Mouse (Mus musculus) myocyte (in vitro differentiated cells): Measurements from ENCODE around the gene Pkp4. TPM values are rescaled to one million over a fixed set of nuclear protein-coding genes. Genes with fewer than 3 reads are reported as not detected.

Experiments
- H3K27me3 ChIP-seq: one replicate; pipeline ENCODE4 v1.6.1; 2011; ENCODE audit not compliant: control insufficient read depth, insufficient read depth, insufficient read length
- H3K36me3 ChIP-seq: one replicate; pipeline ENCODE4 v1.6.1; 2011; ENCODE audit not compliant: control insufficient read depth, insufficient read depth
- H3K4me2 ChIP-seq: one replicate; pipeline ENCODE4 v1.6.1; 2011; ENCODE audit warnings: low read depth, control low read depth
- H3K4me3 ChIP-seq: one replicate; pipeline ENCODE4 v1.5.1; 2011; ENCODE audit warnings: mild to moderate bottlenecking, control low read depth, moderate library complexity
- H3K79me2 ChIP-seq: one replicate; pipeline ENCODE4 v1.6.1; 2011; ENCODE audit not compliant: control insufficient read depth, insufficient read depth
- H3ac ChIP-seq: one replicate; pipeline ENCODE4 v1.6.1; 2011; ENCODE audit not compliant: control insufficient read depth, insufficient read length
- CEBPB ChIP-seq: IDR thresholded peaks from 2 replicates; pipeline ENCODE4 v1.6.1; 2011; ENCODE audit warnings: mild to moderate bottlenecking, moderate library complexity; ENCODE audit not compliant: poor library complexity, insufficient read depth, severe bottlenecking
- E2F4 ChIP-seq: IDR thresholded peaks from one replicate; pipeline ENCODE4 v1.6.1; 2011; ENCODE audit warnings: mild to moderate bottlenecking, control low read depth, moderate library complexity; ENCODE audit not compliant: insufficient read depth
- MAX ChIP-seq: IDR thresholded peaks from one replicate; pipeline ENCODE4 v1.6.1; 2011; ENCODE audit warnings: low read depth, mild to moderate bottlenecking, control low read depth
- MYOD1 ChIP-seq, 3 experiments: IDR thresholded peaks; one replicate each; pipeline ENCODE4 v1.6.1; 2011; ENCODE audit warnings: control low read depth in 2 of 3, low read depth in 2 of 3, mild to moderate bottlenecking in 2 of 3, moderate library complexity in 1 of 3; ENCODE audit not compliant: insufficient read length in 2 of 3, control insufficient read depth in 1 of 3
- MYOG ChIP-seq, 3 experiments: IDR thresholded peaks; one replicate each; pipeline ENCODE4 v1.6.1; 2011; ENCODE audit warnings: control low read depth in 2 of 3, low read depth in 2 of 3, mild to moderate bottlenecking in 2 of 3; ENCODE audit not compliant: insufficient read length in 2 of 3, control insufficient read depth in 1 of 3, insufficient read depth in 1 of 3
- POLR2A ChIP-seq: IDR thresholded peaks from one replicate; pipeline ENCODE4 v1.6.1; 2011; ENCODE audit warnings: low read depth, mild to moderate bottlenecking, control low read depth, moderate library complexity; ENCODE audit not compliant: insufficient read length
- POLR2AphosphoS2 ChIP-seq: IDR thresholded peaks from one replicate; pipeline ENCODE4 v1.6.1; 2011; ENCODE audit warnings: low read depth, control low read depth; ENCODE audit not compliant: insufficient read length
- REST ChIP-seq: IDR thresholded peaks from one replicate; pipeline ENCODE4 v1.6.1; 2011; ENCODE audit warnings: mild to moderate bottlenecking, control low read depth, moderate library complexity; ENCODE audit not compliant: insufficient read depth, insufficient read length
- SRF ChIP-seq: IDR thresholded peaks from one replicate; pipeline ENCODE4 v1.6.1; 2011; ENCODE audit warnings: low read depth; ENCODE audit not compliant: control insufficient read depth, insufficient read length
- TCF12 ChIP-seq: IDR thresholded peaks from one replicate; pipeline ENCODE4 v1.6.1; 2011; ENCODE audit warnings: mild to moderate bottlenecking, control low read depth; ENCODE audit not compliant: poor library complexity, insufficient read depth, severe bottlenecking
- TCF3 ChIP-seq: IDR thresholded peaks from one replicate; pipeline ENCODE4 v1.6.1; 2011; ENCODE audit warnings: low read depth, control low read depth; ENCODE audit not compliant: insufficient read length
- USF1 ChIP-seq: IDR thresholded peaks from one replicate; pipeline ENCODE4 v1.6.1; 2011; ENCODE audit warnings: low read depth, mild to moderate bottlenecking, control low read depth, moderate library complexity
- polyA plus RNA-seq: library from polyadenylated mRNA; unstranded; fragments of >200 nt; fragmentation: generic; extraction: Trizol; gene quantifications from one replicate; pipeline ENCODE4 v1.2.1, GENCODE M21; 2012; ENCODE audit warnings: missing spikeins

Pkp4 gene
- polyA plus RNA-seq, 1 experiment, result 25.3 TPM

DNA sequence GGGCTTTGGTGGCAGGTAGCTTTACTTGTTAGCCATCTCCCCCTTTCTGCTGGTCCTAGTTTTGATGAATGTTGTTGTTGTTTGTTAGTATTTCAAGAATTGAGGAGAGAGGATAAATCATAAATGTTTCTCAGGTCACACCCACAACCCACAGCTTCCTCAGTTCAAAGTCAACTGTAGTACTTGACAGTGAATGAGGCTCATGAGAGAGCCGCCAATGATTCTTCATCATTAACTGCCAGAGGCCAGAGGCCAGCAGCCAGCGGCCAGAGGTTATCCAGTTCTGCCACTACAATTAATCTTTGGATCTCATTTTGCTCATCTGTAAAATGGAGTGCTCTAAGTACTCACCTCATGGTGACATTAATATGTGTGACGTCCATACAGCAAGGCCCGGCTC lies 6.3 kb downstream of the Pkp4 start:
- Histone ChIP-seq H3K79me2 (peaks cover 93% of the 10 kb centered on the region), H3K4me2 (no peak overlapping the region), H3K4me3 (no peak overlapping the region), H3K27me3 (no peaks in the 10 kb centered on the region), H3ac (no peak overlapping the region), H3K36me3 (no peaks in the 10 kb centered on the region)
- TF ChIP-seq E2F4 (no peak), POLR2AphosphoS2 (no peak), MYOG (IDR thresholded peaks at IDR 0.05; ENCODE audit: control insufficient read depth in 1 of 3, insufficient read depth in 1 of 3, insufficient read length in 2 of 3, low read depth in 2 of 3) (no peak), USF1 (no peak), POLR2A (no peak), MYOD1 (IDR thresholded peaks at IDR 0.05; ENCODE audit: control insufficient read depth in 1 of 3, insufficient read length in 2 of 3, low read depth in 2 of 3) (no peak), REST (no peak), SRF (no peak), CEBPB (no peak), MAX (no peak), TCF12 (no peak), TCF3 (no peak)

GRCm38 (mm10) chr2:59167830-59168229 lies 7.2 kb downstream of the Pkp4 start:
- Histone ChIP-seq H3K27me3 (no peaks in the 10 kb centered on the region), H3K36me3 (no peaks in the 10 kb centered on the region), H3K4me3 (no peak overlapping the region), H3ac (no peak overlapping the region), H3K79me2 (peaks cover 92% of the 10 kb centered on the region), H3K4me2 (no peak overlapping the region)
- TF ChIP-seq POLR2A, result no peak
- TF ChIP-seq CEBPB, result no peak
- TF ChIP-seq MYOG (IDR thresholded peaks at IDR 0.05; ENCODE audit: control insufficient read depth in 1 of 3, insufficient read depth in 1 of 3, insufficient read length in 2 of 3, low read depth in 2 of 3), result no peak
- TF ChIP-seq MYOD1 (IDR thresholded peaks at IDR 0.05; ENCODE audit: control insufficient read depth in 1 of 3, insufficient read length in 2 of 3, low read depth in 2 of 3), result no peak
- TF ChIP-seq USF1, result no peak
- no peak for TF ChIP-seq SRF
- TF ChIP-seq E2F4, result no peak

DNA sequence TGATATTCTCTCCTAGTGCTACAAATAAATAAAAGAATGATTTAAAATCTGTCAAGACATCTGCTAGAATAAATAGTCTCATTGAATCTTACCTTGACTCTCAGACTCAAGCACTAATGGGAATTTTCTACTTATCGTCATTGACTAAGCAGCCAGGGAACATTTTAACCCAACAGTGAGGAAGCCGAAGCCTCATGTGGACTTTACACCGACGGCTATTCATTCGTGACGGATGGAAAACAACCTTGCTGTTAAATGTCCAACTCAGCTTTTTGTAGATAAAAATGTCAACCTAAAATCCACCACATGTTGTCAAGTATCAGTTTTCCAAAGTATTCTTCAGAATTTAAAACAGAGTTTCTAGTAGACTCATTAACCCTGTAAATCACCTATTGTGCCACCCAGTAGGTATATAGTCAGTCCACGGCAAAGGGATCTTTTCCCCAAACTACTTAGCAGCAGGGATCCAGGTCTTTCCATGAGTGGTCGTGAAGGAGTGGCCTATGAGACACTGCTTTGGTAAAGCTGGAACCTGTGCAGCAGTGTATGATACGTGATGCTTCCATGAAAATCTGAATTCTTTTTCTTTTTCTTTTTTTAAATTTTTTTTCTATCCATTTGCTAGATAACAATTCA lies 9.0 kb downstream of the Pkp4 start:
- no peaks in the 10 kb centered on the region for H3K27me3 ChIP-seq
- H3K4me2 ChIP-seq, result no peak overlapping the region
- H3K4me3 ChIP-seq, result no peak overlapping the region
- H3K36me3 ChIP-seq, result no peaks in the 10 kb centered on the region
- TF ChIP-seq MYOG (IDR thresholded peaks at IDR 0.05; ENCODE audit: control insufficient read depth in 1 of 3, insufficient read depth in 1 of 3, insufficient read length in 2 of 3, low read depth in 2 of 3) (no peak), E2F4 (no peak), MYOD1 (IDR thresholded peaks at IDR 0.05; ENCODE audit: control insufficient read depth in 1 of 3, insufficient read length in 2 of 3, low read depth in 2 of 3) (no peak), REST (no peak), TCF3 (no peak), USF1 (no peak), TCF12 (no peak), POLR2AphosphoS2 (no peak), CEBPB (no peak), SRF (no peak), MAX (no peak), POLR2A (no peak)
- H3ac ChIP-seq, result no peak overlapping the region
- peaks cover 90% of the 10 kb centered on the region for H3K79me2 ChIP-seq

DNA sequence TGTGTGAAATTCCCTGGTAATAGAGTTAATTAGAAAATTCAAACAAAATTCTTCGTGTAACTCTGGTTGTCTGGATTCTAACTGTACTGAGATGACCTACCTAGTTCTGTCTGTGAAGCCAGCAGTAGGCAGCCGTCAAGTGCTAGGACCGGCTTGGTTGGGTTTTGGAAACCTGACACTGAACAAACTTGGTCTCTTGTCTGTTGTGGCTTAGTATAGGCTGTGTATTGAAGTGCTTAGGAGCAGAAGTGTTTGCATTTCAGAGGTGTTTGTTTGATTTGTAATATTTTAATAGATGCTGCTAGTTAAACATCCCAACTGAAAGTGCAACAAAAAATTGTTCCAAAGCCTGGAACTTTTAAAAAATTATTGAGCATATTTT lies 9.5 kb downstream of the Pkp4 start:
- Histone ChIP-seq H3K4me3 (no peak overlapping the region), H3K27me3 (no peaks in the 10 kb centered on the region), H3K79me2 (peaks cover 90% of the 10 kb centered on the region)

GRCm38 (mm10) chr2:59170593-59170992 lies 9.9 kb downstream of the Pkp4 start:
- Histone ChIP-seq H3K4me3 (no peak overlapping the region), H3K79me2 (peaks cover 88% of the 10 kb centered on the region), H3K27me3 (no peaks in the 10 kb centered on the region), H3ac (no peak overlapping the region), H3K36me3 (no peaks in the 10 kb centered on the region), H3K4me2 (no peak overlapping the region)
- TF ChIP-seq REST, result no peak
- no peak for TF ChIP-seq MYOD1 (IDR thresholded peaks at IDR 0.05; ENCODE audit: control insufficient read depth in 1 of 3, insufficient read length in 2 of 3, low read depth in 2 of 3)
- no peak for TF ChIP-seq SRF
- TF ChIP-seq CEBPB, result no peak
- no peak for TF ChIP-seq USF1
- no peak for TF ChIP-seq TCF12
- no peak for TF ChIP-seq POLR2AphosphoS2

More for the DNA sequence above, 9.5 kb downstream of the Pkp4 start:
- no peak overlapping the region for H3K4me2 ChIP-seq
- no peaks in the 10 kb centered on the region for H3K36me3 ChIP-seq
- no peak overlapping the region for H3ac ChIP-seq
- TF ChIP-seq USF1, result no peak
- TF ChIP-seq POLR2AphosphoS2, result no peak
- TF ChIP-seq TCF3, result no peak
- TF ChIP-seq MYOD1 (IDR thresholded peaks at IDR 0.05; ENCODE audit: control insufficient read depth in 1 of 3, insufficient read length in 2 of 3, low read depth in 2 of 3), result no peak
- TF ChIP-seq E2F4, result no peak
- TF ChIP-seq CEBPB, result no peak
- no peak for TF ChIP-seq MAX
